Mouse (Mus musculus) embryo, embryonic 11.5 days (tissue): ENCODE measurements around the gene Sfxn3.

Experiments used
- DNase-seq: peaks from one replicate; pipeline ENCODE4 v3.0.0-alpha.2; 2012; ENCODE audit warnings: low read depth, low spot score

The Sfxn3 gene

DNA sequence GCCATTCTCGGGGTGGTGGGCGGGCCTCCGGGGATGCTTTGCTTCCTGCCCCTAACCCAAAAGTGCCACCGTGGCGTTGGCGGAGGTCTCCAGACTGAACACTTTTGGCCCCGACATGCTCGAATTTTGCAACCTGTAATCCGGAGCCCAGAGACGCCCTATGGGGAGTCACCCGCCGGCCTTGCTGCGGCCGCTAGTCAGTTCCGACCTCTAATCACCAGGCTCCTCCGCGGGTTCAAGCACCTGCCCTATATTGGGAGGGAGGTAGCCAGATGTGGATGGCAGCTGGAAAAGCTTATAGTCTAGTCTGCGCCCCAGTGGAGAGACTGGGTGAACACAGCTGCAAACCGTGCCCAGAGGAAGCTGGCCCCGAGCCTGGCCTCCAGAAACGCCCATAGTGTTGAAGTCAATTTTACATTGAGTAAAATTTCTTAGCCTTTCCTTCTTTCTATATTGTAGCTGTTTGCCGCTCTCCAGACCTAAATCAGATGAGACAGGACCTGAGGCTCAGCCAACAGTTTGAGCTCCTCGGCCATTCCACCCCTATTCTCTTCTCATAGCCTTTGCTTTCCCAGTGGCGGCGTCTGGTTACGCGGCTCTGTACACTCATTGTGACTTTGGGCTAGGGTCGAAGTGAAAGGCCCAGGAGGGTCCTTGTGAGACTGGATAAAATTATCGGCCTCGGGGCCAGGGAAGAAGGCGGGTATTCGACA is 28.2 kb downstream of the Sfxn3 start:
- DNase-seq, result no peak

GRCm38 (mm10) chr19:45076036-45076575 is 28.8 kb downstream of the Sfxn3 start:
- no peak for DNase-seq

DNA sequence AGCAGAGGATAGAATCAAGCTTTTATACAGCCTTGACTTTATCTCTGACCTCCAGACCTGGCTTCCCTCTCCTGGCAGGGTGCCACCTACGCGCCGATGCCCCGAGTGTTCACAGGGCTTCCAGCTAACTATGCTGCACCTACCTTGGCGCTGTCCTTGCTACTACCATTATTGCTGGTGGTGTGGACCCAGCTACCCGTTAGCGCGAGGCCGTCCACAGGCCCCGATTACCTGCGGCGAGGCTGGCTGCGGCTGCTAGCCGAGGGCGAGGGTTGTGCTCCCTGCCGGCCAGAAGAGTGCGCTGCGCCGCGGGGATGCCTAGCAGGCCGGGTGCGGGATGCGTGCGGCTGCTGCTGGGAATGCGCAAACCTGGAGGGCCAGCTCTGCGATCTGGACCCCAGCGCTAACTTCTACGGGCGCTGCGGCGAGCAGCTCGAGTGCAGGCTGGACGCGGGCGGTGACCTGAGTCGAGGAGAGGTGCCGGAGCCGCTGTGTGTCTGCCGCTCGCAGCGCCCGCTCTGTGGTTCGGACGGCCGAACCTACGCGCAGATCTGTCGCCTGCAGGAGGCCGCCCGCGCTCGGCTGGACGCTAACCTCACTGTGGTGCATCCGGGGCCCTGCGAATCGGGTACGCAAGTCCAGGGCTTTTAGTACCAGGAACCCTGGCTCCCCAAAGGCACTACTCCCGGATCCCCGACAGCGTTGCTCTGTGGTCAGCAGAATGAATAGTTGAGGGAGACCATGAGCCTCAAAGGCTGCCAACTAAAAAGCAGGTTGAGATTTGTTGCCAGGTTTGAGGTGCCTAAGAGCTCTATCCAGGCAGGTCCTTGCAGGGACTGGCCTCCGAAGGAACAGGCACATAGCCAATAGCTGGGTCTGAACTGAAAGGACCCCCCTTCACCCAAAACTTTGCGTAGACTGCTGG is 29.5 kb downstream of the Sfxn3 start:
- DNase-seq, result no peak

GRCm38 (mm10) chr19:45077742-45078645 is 30.7 kb downstream of the Sfxn3 start:
- DNase-seq, result no peak

DNA sequence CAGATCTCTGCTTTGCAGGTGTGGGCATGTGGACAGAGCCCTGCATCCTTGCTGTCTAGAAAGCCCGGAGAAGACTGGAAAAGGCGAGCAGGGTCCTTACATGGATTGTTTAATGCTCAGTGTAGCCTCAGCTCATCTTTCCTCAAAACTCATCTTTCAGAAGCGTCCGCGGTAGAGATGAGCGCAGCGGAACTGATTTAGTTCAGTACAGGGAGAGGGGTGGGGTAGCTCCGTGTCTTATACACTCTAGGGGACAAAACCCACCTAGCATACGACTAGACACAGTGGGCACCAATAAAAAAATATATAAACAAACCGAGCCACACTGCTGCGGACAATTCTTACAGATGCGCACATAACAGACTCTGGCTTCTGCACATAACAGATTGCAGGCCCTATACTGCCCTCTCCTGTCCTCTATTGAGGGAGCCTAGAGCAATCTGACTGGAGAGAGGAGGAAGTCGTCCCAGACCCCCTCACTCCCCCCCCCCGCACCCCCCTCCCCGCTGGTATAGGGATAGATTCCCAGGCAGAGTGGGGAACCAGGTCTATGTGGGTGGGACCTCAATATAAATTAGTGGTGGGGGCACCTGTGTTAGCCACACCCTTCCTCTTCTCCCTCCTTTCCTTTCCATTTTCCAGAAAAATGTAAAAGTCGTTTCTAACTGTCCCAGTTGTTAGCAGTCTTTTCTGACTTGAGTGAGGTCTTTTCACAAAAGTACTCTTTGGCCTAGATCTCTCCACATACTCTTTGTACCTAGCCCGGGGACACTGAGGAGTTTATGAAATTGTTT is 31.9 kb downstream of the Sfxn3 start:
- DNase-seq, result no peak

DNA sequence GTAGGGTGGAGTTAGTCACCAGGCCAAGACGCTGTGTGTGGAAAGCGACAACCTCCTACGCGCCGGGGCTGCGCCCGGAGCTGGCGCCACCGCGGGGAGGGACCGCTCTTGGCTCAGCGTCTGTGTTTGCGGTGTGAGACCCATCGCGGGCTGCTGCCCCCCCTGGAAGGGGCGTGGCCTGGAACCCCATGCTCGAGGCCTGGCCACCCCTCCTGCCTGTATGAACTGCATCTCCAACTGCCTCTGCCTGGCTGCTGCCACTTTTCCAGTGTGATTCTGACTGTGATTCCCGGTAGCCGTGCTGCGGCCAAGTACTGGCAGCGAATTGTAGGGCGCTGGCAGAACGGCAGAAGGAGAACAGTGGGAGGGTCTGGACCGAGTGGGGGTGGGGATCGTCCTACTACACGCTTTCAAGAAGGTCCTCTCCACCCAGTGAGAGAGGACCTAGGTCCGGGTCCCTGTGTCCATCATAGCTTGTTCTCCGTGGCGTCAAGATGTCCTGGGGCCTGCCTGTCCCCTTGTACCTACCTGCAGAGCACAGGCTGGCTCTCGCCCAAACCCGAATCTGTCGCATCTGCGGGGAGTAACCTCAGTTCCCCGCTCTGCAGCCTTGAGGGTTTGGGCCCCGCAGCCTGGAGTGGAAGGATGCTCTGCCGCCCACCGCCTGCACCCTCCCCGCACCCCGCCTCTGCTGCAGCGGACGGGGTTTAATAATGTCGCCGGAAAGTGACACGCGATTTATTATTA is 32.6 kb downstream of the Sfxn3 start:
- no peak for DNase-seq

DNA sequence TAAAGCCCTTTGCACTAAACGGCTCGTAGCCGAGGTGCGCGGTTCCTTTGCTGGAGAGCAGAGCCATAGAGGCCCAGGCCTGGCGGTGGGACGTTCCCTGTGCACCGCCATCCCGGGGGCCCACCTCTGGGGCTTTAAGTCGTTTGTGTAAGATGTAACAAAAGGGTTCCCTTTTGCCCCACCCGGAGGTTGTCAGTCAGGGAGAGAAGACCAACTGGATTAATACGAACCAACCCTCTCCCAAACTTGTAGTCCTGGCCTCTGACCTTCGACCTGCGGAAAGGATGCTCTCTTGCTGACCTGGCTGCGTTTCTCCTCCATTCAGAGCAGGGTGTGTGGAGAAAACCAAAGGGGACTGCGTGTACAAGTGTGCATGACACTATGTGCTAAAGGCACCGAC is 33.4 kb downstream of the Sfxn3 start:
- no peak for DNase-seq

- peak; percentile 52 for DNase-seq
Measured at GRCm38 (mm10) chr19:45081279-45081678, 34.0 kb downstream of the Sfxn3 start.

- no peak for DNase-seq
Measured at GRCm38 (mm10) chr19:45081841-45082550, 34.7 kb downstream of the Sfxn3 start.

- DNase-seq, result peak; percentile 57
Measured at GRCm38 (mm10) chr19:45097868-45098267, 50.6 kb downstream of the Sfxn3 start.

DNA sequence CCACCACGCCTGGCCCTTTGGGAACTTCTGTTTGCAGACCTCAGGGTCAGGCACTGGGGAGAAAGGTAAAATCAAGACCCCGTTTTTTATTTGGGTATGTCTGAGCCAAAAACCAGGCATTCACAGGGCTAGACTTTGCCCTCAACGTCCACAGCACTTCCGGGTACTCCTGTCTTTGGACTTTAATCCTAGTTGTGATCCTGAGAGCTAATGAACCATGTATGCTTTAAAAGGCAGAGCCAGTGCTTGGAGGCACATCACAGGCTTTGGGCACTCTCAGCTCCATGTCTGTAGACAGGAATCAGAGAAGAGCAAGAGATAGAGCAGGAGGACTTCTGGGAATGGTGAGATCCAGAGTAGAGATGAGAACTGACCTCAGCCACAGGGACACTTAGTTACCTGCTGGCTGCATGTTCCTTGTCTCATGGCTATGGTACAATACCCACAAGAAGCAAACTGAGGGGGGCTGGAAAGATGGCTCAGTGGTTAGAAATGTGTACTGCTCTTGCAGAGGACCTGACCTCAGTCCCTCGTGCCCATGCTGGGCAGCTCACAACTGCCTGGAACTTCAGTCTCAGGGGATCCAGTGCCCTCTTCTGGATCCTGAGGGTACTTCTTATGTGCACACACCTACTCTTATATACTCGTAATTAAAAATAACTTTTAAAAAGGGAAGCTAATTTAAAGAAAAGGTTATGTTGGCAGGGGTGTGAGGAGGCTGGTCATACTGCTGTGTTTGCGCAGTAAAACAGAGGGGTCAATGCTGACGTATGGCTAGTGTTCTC is 53.4 kb downstream of the Sfxn3 start:
- DNase-seq, result no peak

GRCm38 (mm10) chr19:45105591-45105990 is 58.3 kb downstream of the Sfxn3 start:
- no peak for DNase-seq
